Mouse (Mus musculus) lung, embryonic 14.5 days (tissue): ENCODE data around the gene Ttll13. TPM values are rescaled to one million over a fixed set of nuclear protein-coding genes. Genes with fewer than 3 reads are reported as not detected.
A peak's percentile ranks its signal among the peaks of the same experiment; 100 is the strongest.

Experiments
- ATAC-seq: fragments of 200-750 bp; cut with Nextera tagmentation; 2 replicates; pipeline ENCODE4 v1.8.0; 2017; ENCODE audit warnings: mild to moderate bottlenecking, moderate TSS enrichment, moderate library complexity; ENCODE audit not compliant: insufficient read depth
- DNase-seq: peaks from one replicate; pipeline ENCODE4 v3.0.0-alpha.2; 2015
- H3K27ac ChIP-seq: fragments of 300-500 bp; sonication (generic); 2 replicates; pipeline ENCODE4 v1.5.1; 2014; ENCODE audit warnings: low read depth, mild to moderate bottlenecking, moderate library complexity
- H3K27me3 ChIP-seq: fragments of 300-500 bp; sonication (generic); 2 replicates; pipeline ENCODE4 v1.6.1; 2014; ENCODE audit warnings: low read length, control low read depth; ENCODE audit not compliant: insufficient read depth
- H3K36me3 ChIP-seq: fragments of 300-500 bp; sonication (generic); 2 replicates; pipeline ENCODE4 v1.6.1; 2014; ENCODE audit warnings: control low read depth; ENCODE audit not compliant: insufficient read depth
- H3K4me1 ChIP-seq: fragments of 300-500 bp; sonication (generic); 2 replicates; pipeline ENCODE4 v1.6.1; 2014; ENCODE audit warnings: antibody characterized with exemption, control low read depth; ENCODE audit not compliant: insufficient read depth
- H3K4me2 ChIP-seq: fragments of 300-500 bp; sonication (generic); 2 replicates; pipeline ENCODE4 v1.6.1; 2014; ENCODE audit warnings: mild to moderate bottlenecking
- H3K4me3 ChIP-seq: fragments of 300-500 bp; sonication (generic); 2 replicates; pipeline ENCODE4 v1.5.1; 2014; ENCODE audit warnings: low read depth, low read length
- H3K9ac ChIP-seq: fragments of 300-500 bp; sonication (generic); 2 replicates; pipeline ENCODE4 v1.6.1; 2014
- H3K9me3 ChIP-seq: fragments of 300-500 bp; sonication (generic); 2 replicates; pipeline ENCODE4 v1.6.1; 2016; ENCODE audit warnings: low read depth, low read length, control low read depth
- CTCF ChIP-seq: IDR thresholded peaks from 2 replicates; pipeline ENCODE4 v1.5.1; 2016; ENCODE audit warnings: antibody characterized with exemption, low read depth
- WGBS: fragments of 180-500 bp; shearing (Covaris S2); extraction: QIAGEN DNeasy Blood & Tissue Kit; methylation state at CpG from one replicate; pipeline ENCODE4 v1.1.7; 2014; 5-methylcytosine and 5-hydroxymethylcytosine counted together
- polyA plus RNA-seq: library from polyadenylated mRNA; unstranded; fragments of >200 nt; fragmentation: Nextera tagmentation; extraction: Ambion mirVana; gene quantifications from 2 replicates; pipeline ENCODE4 v1.2.1, GENCODE M21; 2014

Gene Ttll13
- 0.50 and 0.71 TPM in 2 replicates for polyA plus RNA-seq

DNA sequence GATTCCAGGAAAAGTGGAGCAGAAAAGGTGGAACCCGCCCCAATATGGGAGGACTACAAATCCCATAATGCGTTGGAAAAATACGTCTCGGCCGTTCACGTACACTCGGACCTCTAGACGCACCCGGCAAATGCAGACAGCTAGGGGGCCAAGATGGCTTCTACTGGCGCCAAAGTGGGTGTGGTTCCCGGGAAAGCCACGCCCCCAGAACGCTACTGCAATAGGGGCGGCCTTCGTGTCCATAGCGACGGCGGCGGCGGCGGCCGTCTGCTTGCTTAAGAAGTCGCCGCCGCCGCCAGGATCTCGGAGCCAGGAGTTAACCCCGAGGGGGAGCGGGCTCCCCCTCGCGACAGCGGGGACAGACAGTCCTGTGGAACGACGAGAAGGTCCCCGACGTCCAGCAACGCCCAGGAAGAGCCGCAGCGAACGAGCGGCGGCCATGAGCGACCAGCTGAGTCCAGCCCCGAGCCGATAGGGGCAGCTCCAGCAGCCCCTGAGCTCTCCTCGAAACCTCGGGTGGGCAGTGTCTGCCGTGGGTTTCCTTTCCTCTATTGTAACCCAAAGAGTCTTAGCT, at the start of gene Ttll13:
TSS of gene Ttll13 (plus strand) at position 229 of the 574 bp plus-strand sequence.
- H3K27me3 ChIP-seq, result no peaks in the 10 kb centered on the region
- H3K9ac ChIP-seq, result peak within 1 kb of the TSS; percentile 60
- DNase-seq (peak; percentile 100), ATAC-seq (peak; percentile 97)
- peak; percentile 43 for TF ChIP-seq CTCF
- no peaks in the 10 kb centered on the region for H3K36me3 ChIP-seq
- H3K4me2 ChIP-seq, result peak within 1 kb of the TSS; percentile 66
- H3K27ac ChIP-seq, result peak within 1 kb of the TSS; percentile 81
- under 1% methylated on average over 48 of the region's 48 CpGs for WGBS
- no peaks in the 10 kb centered on the region for H3K9me3 ChIP-seq
- peak within 1 kb of the TSS; percentile 55 for H3K4me3 ChIP-seq
- H3K4me1 ChIP-seq, result no peaks in the 10 kb centered on the region

DNA sequence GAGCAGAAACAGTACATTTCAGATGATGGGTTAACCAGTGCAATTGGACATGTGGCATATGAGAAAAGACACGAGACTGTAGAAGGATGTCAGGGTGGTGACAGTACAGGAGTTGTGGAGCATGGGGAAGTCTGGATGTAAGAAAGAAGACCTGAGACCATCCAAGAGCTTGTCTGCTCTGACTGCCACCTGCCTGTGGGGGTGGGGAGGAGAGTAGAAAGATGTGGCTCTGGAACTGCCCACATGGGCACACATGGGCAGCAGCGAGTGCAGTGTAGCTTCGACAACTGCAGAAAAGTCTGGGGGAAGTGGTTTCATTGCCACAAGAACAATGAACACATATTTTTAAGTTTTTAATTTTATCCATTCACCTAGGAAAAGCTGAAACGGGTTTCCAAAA, 48.8 kb upstream of the Ttll13 start:
- Histone ChIP-seq H3K9ac (peak overlapping the region; percentile 74; the same call in 1 of the 2 replicates), H3K27ac (peak overlapping the region; percentile 93), H3K4me1 (peaks cover 21% of the 10 kb centered on the region), H3K4me2 (peak overlapping the region; percentile 95), H3K36me3 (0 out of 2 replicates have a peak, but pooled peaks cover 4% of the 10 kb centered on the region), H3K27me3 (no peaks in the 10 kb centered on the region), H3K4me3 (peak overlapping the region; percentile 68), H3K9me3 (no peaks in the 10 kb centered on the region)
- DNase-seq (no peak), ATAC-seq (no peak)
- 21% methylated on average over 4 of the region's 4 CpGs for WGBS
- TF ChIP-seq CTCF, result no peak

DNA sequence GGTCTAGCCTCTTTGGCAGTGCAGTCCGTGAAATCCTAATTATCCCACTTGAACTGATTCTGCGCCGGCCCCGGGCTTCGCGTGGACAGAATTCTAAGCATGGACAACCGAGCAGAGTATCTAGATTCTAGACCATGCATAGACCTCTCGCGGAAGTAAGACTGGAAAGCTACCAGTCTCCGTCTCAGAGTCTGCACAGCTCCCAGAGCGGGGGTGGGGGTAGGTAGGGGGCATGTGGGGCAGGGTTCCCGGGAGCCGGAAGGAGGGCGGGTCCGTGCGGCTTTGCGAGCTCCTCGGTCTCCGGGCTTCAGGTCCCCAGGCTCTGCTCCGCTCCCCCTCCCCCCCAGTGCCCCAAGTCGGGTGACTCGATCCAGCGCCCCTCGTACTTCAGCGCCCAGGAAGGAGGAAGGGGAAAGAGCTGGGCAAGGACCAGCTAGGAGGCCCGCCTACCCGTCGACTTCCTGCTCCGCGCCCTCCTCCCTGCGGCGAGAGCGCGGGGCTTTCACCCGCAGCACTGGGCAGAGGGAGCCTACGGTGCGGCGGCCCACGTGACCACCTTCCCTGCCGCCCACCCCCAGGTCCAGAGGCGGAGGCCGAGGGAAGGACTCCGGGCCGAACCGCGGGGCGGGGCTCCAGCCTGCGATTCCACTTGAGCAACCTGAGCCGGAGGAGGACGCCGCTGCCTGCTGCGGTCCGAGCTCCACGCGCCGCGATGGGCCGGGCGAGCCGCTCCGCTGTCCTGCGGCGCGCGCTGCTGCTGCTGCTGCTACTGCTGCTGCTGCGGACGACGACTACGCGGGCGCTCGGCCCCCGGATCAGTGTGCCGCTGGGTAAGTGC, 48.0 kb upstream of the Ttll13 start:
- Histone ChIP-seq H3K27ac (peak overlapping the region; percentile 93), H3K4me2 (peak overlapping the region; percentile 95), H3K36me3 (0 out of 2 replicates have a peak, but pooled peaks cover 4% of the 10 kb centered on the region), H3K4me1 (peaks cover 15% of the 10 kb centered on the region), H3K9me3 (no peaks in the 10 kb centered on the region), H3K27me3 (no peaks in the 10 kb centered on the region), H3K4me3 (peak overlapping the region; percentile 68), H3K9ac (peak overlapping the region; percentile 74)
- peak; percentile 93 for DNase-seq
- peak; percentile 94 for ATAC-seq
- no peak for TF ChIP-seq CTCF
- under 1% methylated on average over 68 of the region's 74 CpGs for WGBS

DNA sequence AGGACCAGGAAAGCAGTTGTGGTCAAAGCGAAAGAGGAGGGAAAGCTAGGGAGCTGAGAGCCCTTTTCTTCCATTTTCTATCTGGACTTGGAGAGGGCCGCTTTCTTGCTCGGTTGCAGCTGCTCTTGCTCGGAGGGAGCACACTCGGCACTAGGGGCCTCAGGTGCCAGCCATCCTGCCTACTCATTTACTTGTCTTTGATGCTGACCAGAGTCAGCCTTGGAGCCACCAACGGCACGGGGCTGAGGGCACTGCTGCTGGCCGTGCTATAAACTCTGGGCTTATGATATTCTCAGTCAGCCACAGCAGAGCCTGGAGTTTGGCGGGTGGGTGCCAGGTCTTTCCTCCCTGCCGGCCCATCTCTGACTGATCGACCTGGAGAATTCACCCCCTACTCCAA, 47.3 kb upstream of the Ttll13 start:
- H3K36me3 ChIP-seq, result 0 out of 2 replicates have a peak, but pooled peaks cover 4% of the 10 kb centered on the region
- no peaks in the 10 kb centered on the region for H3K9me3 ChIP-seq
- H3K4me2 ChIP-seq, result peak overlapping the region; percentile 95
- under 1% methylated on average over 11 of the region's 11 CpGs for WGBS
- peak overlapping the region; percentile 93 for H3K27ac ChIP-seq
- no peaks in the 10 kb centered on the region for H3K27me3 ChIP-seq
- peak overlapping the region; percentile 74 for H3K9ac ChIP-seq
- H3K4me3 ChIP-seq, result peak overlapping the region; percentile 68
- DNase-seq (peak; percentile 30), ATAC-seq (peak; percentile 2; the same call in 1 of the 2 replicates)
- H3K4me1 ChIP-seq, result peaks cover 15% of the 10 kb centered on the region
- TF ChIP-seq CTCF, result no peak

DNA sequence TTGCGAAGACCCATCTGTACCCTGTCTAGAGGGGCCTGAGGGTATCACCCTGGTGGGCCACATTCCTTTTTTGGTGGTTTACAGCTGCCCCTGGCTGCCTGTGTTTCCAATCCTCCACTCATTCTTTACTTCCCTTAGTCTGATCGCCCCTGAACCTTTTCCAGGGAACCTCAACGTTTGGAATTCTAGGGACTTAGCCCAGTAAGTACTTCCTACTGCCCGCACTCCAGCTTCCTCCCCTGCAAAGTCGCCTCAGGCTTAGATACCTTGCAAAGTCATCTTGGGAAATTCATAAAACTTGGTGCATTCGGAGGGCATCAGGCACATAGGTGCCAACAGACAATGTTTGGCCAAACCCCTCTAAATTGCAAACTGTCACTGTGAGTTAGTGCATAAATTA, 46.9 kb upstream of the Ttll13 start:
- no peak for DNase-seq
- H3K9ac ChIP-seq, result peak overlapping the region; percentile 74
- H3K27ac ChIP-seq, result peak overlapping the region; percentile 93
- no peak for TF ChIP-seq CTCF
- peak overlapping the region; percentile 95 for H3K4me2 ChIP-seq
- H3K27me3 ChIP-seq, result no peaks in the 10 kb centered on the region
- H3K36me3 ChIP-seq, result 0 out of 2 replicates have a peak, but pooled peaks cover 4% of the 10 kb centered on the region
- 24% methylated on average over 6 of the region's 6 CpGs for WGBS
- H3K4me1 ChIP-seq, result peaks cover 11% of the 10 kb centered on the region
- ATAC-seq, result no peak
- H3K9me3 ChIP-seq, result no peaks in the 10 kb centered on the region
- H3K4me3 ChIP-seq, result peak overlapping the region; percentile 68

DNA sequence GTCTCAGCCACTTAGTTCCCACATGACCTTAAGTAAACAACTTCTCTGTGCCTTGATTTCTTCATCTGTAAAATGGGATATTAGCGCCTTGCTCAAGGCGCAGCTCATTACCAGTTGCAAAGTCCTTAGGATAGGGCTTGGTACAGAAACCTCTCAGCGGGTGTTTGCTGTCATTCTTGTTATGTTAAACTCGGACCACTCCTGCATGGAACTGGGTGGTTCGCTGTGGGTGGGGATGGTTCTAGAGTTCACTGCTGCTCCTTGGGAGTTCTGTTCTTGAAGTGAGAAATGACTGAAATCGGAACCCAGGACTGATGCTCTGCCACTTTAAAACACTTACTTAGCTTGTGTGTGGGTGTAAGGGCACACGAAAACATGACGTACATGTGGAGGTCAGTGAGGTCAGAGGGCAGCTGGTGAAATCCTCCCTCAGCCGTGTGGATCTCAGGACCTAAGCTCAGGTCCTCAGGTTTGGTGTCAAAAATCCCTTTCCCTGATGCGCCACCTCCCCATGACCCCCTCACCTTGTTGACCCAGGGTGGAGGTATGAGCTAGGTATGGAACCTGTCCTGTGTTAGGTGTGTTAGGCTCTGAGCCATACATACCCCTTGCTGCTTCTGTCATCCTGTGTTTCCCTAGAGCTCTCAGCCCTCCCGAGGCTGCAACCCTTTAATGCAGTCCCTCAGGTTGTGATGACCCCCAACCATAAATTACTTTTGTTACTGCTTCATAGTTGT, 46.2 kb upstream of the Ttll13 start:
- Histone ChIP-seq H3K9ac (no peak overlapping the region), H3K4me2 (peak overlapping the region; percentile 95), H3K27ac (no peak overlapping the region), H3K36me3 (0 out of 2 replicates have a peak, but pooled peaks cover 4% of the 10 kb centered on the region), H3K4me3 (peak overlapping the region; percentile 68; the same call in 1 of the 2 replicates), H3K27me3 (no peaks in the 10 kb centered on the region), H3K4me1 (peaks cover 8% of the 10 kb centered on the region), H3K9me3 (no peaks in the 10 kb centered on the region)
- 73% methylated on average over 11 of the region's 11 CpGs for WGBS
- TF ChIP-seq CTCF, result no peak
- ATAC-seq (no peak), DNase-seq (no peak)
